25 mouse cellular contexts compared by ENCODE assay signal in genomic region chr6:128068144-128068543, GRCm38 (mm10).
DNase-seq lines count a peak whose midpoint lies in the region; ATAC-seq and TF ChIP-seq lines count a peak whose summit lies in the region.
"Had no signal": no experiment of that assay in that cellular context is flagged by ENCODE, and none has a peak within 500 bp of the region (broad histone marks: within the 10 kb centered on the region; RNA-seq: fewer than 3 reads in every experiment).

No protein-coding gene starts in this region.

- peak; percentile 59 for DNase-seq in gastrocnemius, adult 2 months
- no peak for DNase-seq in gastrocnemius, postnatal 10 days
- no peak for DNase-seq in hindbrain, embryonic 10.5 days (ENCODE audit: low spot score)
- DNase-seq in heart, embryonic 10.5 days (ENCODE audit: low spot score), result no peak
- no peak for DNase-seq in thymus, adult 18-20 months
- no peak for DNase-seq in layer of hippocampus, adult 8-10 months (ENCODE audit: low spot score in 2 of 2)
- DNase-seq: adrenal gland, postnatal 10 days; cerebellum, adult 11-12 months; cerebellum, adult 9-11 months; embryo, embryonic 11 days; kidney, adult 18-20 months; kidney, postnatal 4 days; layer of hippocampus, adult 9-11 months had no signal

- no peaks in the 10 kb centered on the region for H3K9me3 ChIP-seq in hindbrain, embryonic 10.5 days
- no peaks in the 10 kb centered on the region for H3K9me3 ChIP-seq in hindbrain, embryonic 16.5 days (ENCODE audit: control insufficient read depth, low read length)
- no peaks in the 10 kb centered on the region for H3K9me3 ChIP-seq in heart, embryonic 10.5 days
- H3K9me3 ChIP-seq in limb, embryonic 15.5 days, result no peaks in the 10 kb centered on the region
- H3K9me3 ChIP-seq: embryonic facial prominence, embryonic 13.5 days; forebrain, embryonic 10.5 days; forebrain, embryonic 15.5 days; hindbrain, embryonic 15.5 days; lung, embryonic 15.5 days; midbrain, embryonic 10.5 days; neural tube, embryonic 13.5 days had no signal

- no peaks in the 10 kb centered on the region for H3K27me3 ChIP-seq in hindbrain, embryonic 10.5 days (ENCODE audit: insufficient read depth, poor library complexity, severe bottlenecking)
- H3K27me3 ChIP-seq in hindbrain, embryonic 16.5 days (replicated peaks; ENCODE audit: control insufficient read depth, insufficient read depth, low read length), result no peaks in the 10 kb centered on the region
- no peaks in the 10 kb centered on the region for H3K27me3 ChIP-seq in heart, embryonic 10.5 days (ENCODE audit: insufficient read depth, poor library complexity, severe bottlenecking)
- H3K27me3 ChIP-seq in limb, embryonic 15.5 days, result no peaks in the 10 kb centered on the region
- H3K27me3 ChIP-seq: embryonic facial prominence, embryonic 13.5 days; forebrain, embryonic 15.5 days; hindbrain, embryonic 15.5 days; lung, embryonic 15.5 days; neural tube, embryonic 13.5 days had no signal

- 89% methylated on average over 8 of the region's 8 CpGs for WGBS in hindbrain, embryonic 10.5 days
- 87% methylated on average over 8 of the region's 8 CpGs for WGBS in hindbrain, embryonic 16.5 days
- 85% methylated on average over 8 of the region's 8 CpGs for WGBS in heart, embryonic 10.5 days
- 69% methylated on average over 8 of the region's 8 CpGs for WGBS in limb, embryonic 15.5 days

- peaks cover 55% of the 10 kb centered on the region for H3K4me1 ChIP-seq in hindbrain, embryonic 10.5 days (replicated peaks)
- H3K4me1 ChIP-seq in hindbrain, embryonic 16.5 days (ENCODE audit: control insufficient read depth, insufficient read depth, low read depth, low read length), result peaks cover 30% of the 10 kb centered on the region
- peaks cover 76% of the 10 kb centered on the region for H3K4me1 ChIP-seq in heart, embryonic 10.5 days
- H3K4me1 ChIP-seq in limb, embryonic 15.5 days, result peaks cover 51% of the 10 kb centered on the region

- H3K27ac ChIP-seq in gastrocnemius, adult 2 months, result peak overlapping the region; percentile 61
- H3K27ac ChIP-seq in hindbrain, embryonic 10.5 days, result 0 out of 2 replicates have a peak overlapping the region, but pooled peaks have one; percentile 6
- H3K27ac ChIP-seq in hindbrain, embryonic 16.5 days (ENCODE audit: low read depth, low read length), result no peak overlapping the region
- 0 out of 2 replicates have a peak overlapping the region, but pooled peaks have one; percentile 91 for H3K27ac ChIP-seq in heart, embryonic 10.5 days
- peak overlapping the region; percentile 13; the same call in 1 of the 2 replicates for H3K27ac ChIP-seq in limb, embryonic 15.5 days
- H3K27ac ChIP-seq: embryonic facial prominence, embryonic 13.5 days; forebrain, embryonic 10.5 days; forebrain, embryonic 15.5 days; hindbrain, embryonic 15.5 days; lung, embryonic 15.5 days; midbrain, embryonic 10.5 days; neural tube, embryonic 13.5 days had no signal

- no peak for TF ChIP-seq CTCF in gastrocnemius, adult 2 months (IDR thresholded peaks at IDR 0.05)

- H3K9ac ChIP-seq in hindbrain, embryonic 16.5 days (ENCODE audit: low read depth, low read length), result no peak overlapping the region
- H3K9ac ChIP-seq in limb, embryonic 15.5 days, result no peak overlapping the region
- H3K9ac ChIP-seq: embryonic facial prominence, embryonic 13.5 days; forebrain, embryonic 15.5 days; hindbrain, embryonic 15.5 days; lung, embryonic 15.5 days; neural tube, embryonic 13.5 days had no signal

- H3K4me2 ChIP-seq in hindbrain, embryonic 16.5 days (ENCODE audit: low read length), result no peak overlapping the region
- H3K4me2 ChIP-seq in limb, embryonic 15.5 days, result no peak overlapping the region
- H3K4me2 ChIP-seq: embryonic facial prominence, embryonic 13.5 days; forebrain, embryonic 15.5 days; hindbrain, embryonic 15.5 days; liver, embryonic 11.5 days; lung, embryonic 15.5 days; neural tube, embryonic 13.5 days had no signal

- H3K4me3 ChIP-seq in gastrocnemius, adult 2 months, result no peak overlapping the region
- no peak overlapping the region for H3K4me3 ChIP-seq in hindbrain, embryonic 10.5 days
- H3K4me3 ChIP-seq in hindbrain, embryonic 16.5 days (ENCODE audit: low read length), result no peak overlapping the region
- H3K4me3 ChIP-seq in heart, embryonic 10.5 days, result no peak overlapping the region
- no peak overlapping the region for H3K4me3 ChIP-seq in limb, embryonic 15.5 days
- H3K4me3 ChIP-seq: embryonic facial prominence, embryonic 13.5 days; forebrain, embryonic 10.5 days; forebrain, embryonic 15.5 days; hindbrain, embryonic 15.5 days; lung, embryonic 15.5 days; midbrain, embryonic 10.5 days; myocyte; neural tube, embryonic 13.5 days had no signal

- no peaks in the 10 kb centered on the region for H3K36me3 ChIP-seq in hindbrain, embryonic 10.5 days
- H3K36me3 ChIP-seq in hindbrain, embryonic 16.5 days (ENCODE audit: control insufficient read depth, insufficient read depth, low read length), result no peaks in the 10 kb centered on the region
- H3K36me3 ChIP-seq in heart, embryonic 10.5 days, result peaks cover 24% of the 10 kb centered on the region; the same call in 1 of the 2 replicates
- H3K36me3 ChIP-seq in limb, embryonic 15.5 days, result no peaks in the 10 kb centered on the region
- H3K36me3 ChIP-seq: forebrain, embryonic 10.5 days; forebrain, embryonic 15.5 days; G1E; hindbrain, embryonic 15.5 days; lung, embryonic 15.5 days; midbrain, embryonic 10.5 days; neural tube, embryonic 13.5 days had no signal

- intact Hi-C loops in gastrocnemius, adult 2 months (cut with DNase I), result no loop called here

- ATAC-seq in hindbrain, embryonic 16.5 days, result no peak
- ATAC-seq in limb, embryonic 15.5 days (ENCODE audit: insufficient number of reproducible peaks, low FRiP score, low TSS enrichment, low read depth), result no peak
- ATAC-seq: forebrain, embryonic 15.5 days had no signal
